Comparison of ENCODE assay signal across 15 mouse cellular contexts in genomic region chr12:58851677-58852385, GRCm38 (mm10).
DNase-seq lines count a peak whose midpoint lies in the region; ATAC-seq and TF ChIP-seq lines count a peak whose summit lies in the region.
"Had no signal": no experiment of that assay in that cellular context is flagged by ENCODE, and none has a peak within 500 bp of the region (broad histone marks: within the 10 kb centered on the region; RNA-seq: fewer than 3 reads in every experiment).

No protein-coding gene starts in this region.

- no peak overlapping the region for H3K27ac ChIP-seq in embryonic facial prominence, embryonic 14.5 days (replicated peaks; ENCODE audit: low read depth, low read length)
- H3K27ac ChIP-seq in embryonic facial prominence, embryonic 10.5 days (replicated peaks) = no peak overlapping the region
- no peak overlapping the region for H3K27ac ChIP-seq in forebrain, embryonic 16.5 days (ENCODE audit: low read length)
- no peak overlapping the region for H3K27ac ChIP-seq in limb, embryonic 10.5 days
- H3K27ac ChIP-seq: left cerebral cortex, adult 2 months; lung, embryonic 15.5 days had no signal

- no peaks in the 10 kb centered on the region for H3K4me1 ChIP-seq in embryonic facial prominence, embryonic 14.5 days (ENCODE audit: control insufficient read depth, insufficient read depth, low read length)
- H3K4me1 ChIP-seq in embryonic facial prominence, embryonic 10.5 days = no peaks in the 10 kb centered on the region
- H3K4me1 ChIP-seq in forebrain, embryonic 16.5 days (replicated peaks; ENCODE audit: control insufficient read depth, insufficient read depth, low read length) = no peaks in the 10 kb centered on the region
- no peaks in the 10 kb centered on the region for H3K4me1 ChIP-seq in limb, embryonic 10.5 days
- H3K4me1 ChIP-seq: lung, embryonic 15.5 days had no signal

- H3K9ac ChIP-seq in embryonic facial prominence, embryonic 14.5 days (ENCODE audit: low read depth, low read length) = no peak overlapping the region
- H3K9ac ChIP-seq in forebrain, embryonic 16.5 days (replicated peaks; ENCODE audit: low read depth, low read length) = no peak overlapping the region
- H3K9ac ChIP-seq: lung, embryonic 15.5 days had no signal

- peaks cover 10% of the 10 kb centered on the region; the same call in 1 of the 2 replicates for H3K9me3 ChIP-seq in embryonic facial prominence, embryonic 14.5 days (ENCODE audit: control insufficient read depth, low read length)
- no peaks in the 10 kb centered on the region for H3K9me3 ChIP-seq in embryonic facial prominence, embryonic 10.5 days
- H3K9me3 ChIP-seq in forebrain, embryonic 16.5 days (ENCODE audit: control insufficient read depth, low read length) = no peaks in the 10 kb centered on the region
- H3K9me3 ChIP-seq in limb, embryonic 10.5 days (replicated peaks) = no peaks in the 10 kb centered on the region
- H3K9me3 ChIP-seq: lung, embryonic 15.5 days had no signal

- no peak for TF ChIP-seq POLR2A in brain, embryonic 14.5 days (IDR thresholded peaks at IDR 0.05; ENCODE audit: borderline replicate concordance, extremely low read depth, insufficient read depth, insufficient read length, poor library complexity, severe bottlenecking)

- no peak for ATAC-seq in embryonic facial prominence, embryonic 14.5 days (ENCODE audit: low read depth)
- peak; percentile 87 for ATAC-seq in forebrain, embryonic 16.5 days
- ATAC-seq: activated CD4-positive, CD25-positive, alpha-beta regulatory T cell, adult 4 months had no signal

- TF ChIP-seq CTCF in brain, embryonic 14.5 days (IDR thresholded peaks at IDR 0.05; ENCODE audit: borderline replicate concordance, extremely low read depth, insufficient read depth, insufficient read length) = no peak

- no peak overlapping the region for H3K4me2 ChIP-seq in embryonic facial prominence, embryonic 14.5 days (ENCODE audit: low read depth, low read length)
- H3K4me2 ChIP-seq in forebrain, embryonic 16.5 days (ENCODE audit: low read length) = no peak overlapping the region
- H3K4me2 ChIP-seq: heart, embryonic 11.5 days; lung, embryonic 15.5 days; midbrain, embryonic 11.5 days had no signal

- H3K4me3 ChIP-seq in embryonic facial prominence, embryonic 14.5 days (ENCODE audit: low read depth, low read length) = no peak overlapping the region
- no peak overlapping the region for H3K4me3 ChIP-seq in embryonic facial prominence, embryonic 10.5 days
- H3K4me3 ChIP-seq in forebrain, embryonic 16.5 days (replicated peaks; ENCODE audit: low read length) = no peak overlapping the region
- no peak overlapping the region for H3K4me3 ChIP-seq in limb, embryonic 10.5 days
- H3K4me3 ChIP-seq: left cerebral cortex, adult 2 months; lung, embryonic 15.5 days had no signal

- no peaks in the 10 kb centered on the region for H3K27me3 ChIP-seq in embryonic facial prominence, embryonic 14.5 days (replicated peaks; ENCODE audit: control insufficient read depth, insufficient read depth, low read length)
- no peaks in the 10 kb centered on the region for H3K27me3 ChIP-seq in embryonic facial prominence, embryonic 10.5 days (replicated peaks; ENCODE audit: low read depth, poor library complexity, severe bottlenecking)
- H3K27me3 ChIP-seq in forebrain, embryonic 16.5 days (replicated peaks; ENCODE audit: control insufficient read depth, insufficient read depth, low read length) = no peaks in the 10 kb centered on the region
- no peaks in the 10 kb centered on the region for H3K27me3 ChIP-seq in limb, embryonic 10.5 days (ENCODE audit: low read depth, poor library complexity, severe bottlenecking)
- H3K27me3 ChIP-seq: lung, embryonic 15.5 days had no signal

- WGBS in embryonic facial prominence, embryonic 14.5 days = 69% methylated on average over 6 of the region's 6 CpGs
- 84% methylated on average over 6 of the region's 6 CpGs for WGBS in embryonic facial prominence, embryonic 10.5 days
- 52% methylated on average over 6 of the region's 6 CpGs for WGBS in forebrain, embryonic 16.5 days
- WGBS in limb, embryonic 10.5 days = 76% methylated on average over 6 of the region's 6 CpGs

- H3K36me3 ChIP-seq in embryonic facial prominence, embryonic 14.5 days (ENCODE audit: control insufficient read depth, insufficient read depth, low read length) = no peaks in the 10 kb centered on the region
- H3K36me3 ChIP-seq in embryonic facial prominence, embryonic 10.5 days (replicated peaks) = no peaks in the 10 kb centered on the region
- no peaks in the 10 kb centered on the region for H3K36me3 ChIP-seq in forebrain, embryonic 16.5 days (ENCODE audit: control insufficient read depth, insufficient read depth)
- H3K36me3 ChIP-seq in limb, embryonic 10.5 days = no peaks in the 10 kb centered on the region
- H3K36me3 ChIP-seq: lung, embryonic 15.5 days had no signal

- DNase-seq in embryonic facial prominence, embryonic 14.5 days (ENCODE audit: low spot score) = peak; percentile 13
- no peak for DNase-seq in embryonic facial prominence, embryonic 10.5 days (ENCODE audit: low spot score)
- DNase-seq in layer of hippocampus, adult 9-11 months = peak; percentile 8
- DNase-seq in layer of hippocampus, adult 9-10 months (ENCODE audit: low spot score) = no peak
- peak; percentile 69 for DNase-seq in brain, embryonic 14.5 days (ENCODE audit: low read depth)
- DNase-seq in limb, embryonic 10.5 days (ENCODE audit: low spot score) = no peak
- DNase-seq in frontal cortex, postnatal 14 days (ENCODE audit: low spot score in 2 of 2) = no peak
- DNase-seq: kidney, postnatal 14 days; liver had no signal

Comparison
In these comparisons a context has a peak if more than half of its experiments do, and no peak if none do; other contexts are left out.
1. DNase-seq: peak in embryonic facial prominence, embryonic 14.5 days (single experiment), layer of hippocampus, adult 9-11 months (single experiment) and brain, embryonic 14.5 days (single experiment); none in embryonic facial prominence, embryonic 10.5 days (single experiment), layer of hippocampus, adult 9-10 months (single experiment), limb, embryonic 10.5 days (single experiment) and frontal cortex, postnatal 14 days (0 of 2).